Mouse (Mus musculus) CH12.LX (cell line): ENCODE measurements at regions not wholly inside any gene's neighbourhood (a gene's known extent, or its start where the extent isn't known, plus 50 kb on each side); places are given as distances from the start of the nearest gene placed in this dataset.

Experiments
- CHD2 ChIP-seq: IDR thresholded peaks from 2 replicates; pipeline ENCODE4 v1.6.1; 2011; ENCODE audit warnings: low read length, improper control_type of control experiment
- HCFC1 ChIP-seq: IDR thresholded peaks from 2 replicates; pipeline ENCODE4 v1.6.1; 2012; ENCODE audit warnings: low read depth, mild to moderate bottlenecking, inconsistent platforms, low read length, improper control_type of control experiment
- JUND ChIP-seq: conservative IDR thresholded peaks from 2 replicates; pipeline ENCODE4 v1.6.1; 2011; ENCODE audit warnings: low read depth, low read length, improper control_type of control experiment

GRCm38 (mm10) chr2:46492299-46492698 is 1375.1 kb upstream of the Zeb2 start:
- no peak for TF ChIP-seq JUND
- TF ChIP-seq CHD2 = no peak
- TF ChIP-seq HCFC1 = no peak
